Mouse (Mus musculus): ENCODE results near the gene Slc43a3. TPM values are rescaled to one million over a fixed set of nuclear protein-coding genes. Genes with fewer than 3 reads are reported as not detected.

Gene Slc43a3
- 5.4 and 5.7 TPM in 2 replicates for polyA plus RNA-seq (2015; fragmentation: Nextera tagmentation; extraction: Ambion mirVana)

DNA sequence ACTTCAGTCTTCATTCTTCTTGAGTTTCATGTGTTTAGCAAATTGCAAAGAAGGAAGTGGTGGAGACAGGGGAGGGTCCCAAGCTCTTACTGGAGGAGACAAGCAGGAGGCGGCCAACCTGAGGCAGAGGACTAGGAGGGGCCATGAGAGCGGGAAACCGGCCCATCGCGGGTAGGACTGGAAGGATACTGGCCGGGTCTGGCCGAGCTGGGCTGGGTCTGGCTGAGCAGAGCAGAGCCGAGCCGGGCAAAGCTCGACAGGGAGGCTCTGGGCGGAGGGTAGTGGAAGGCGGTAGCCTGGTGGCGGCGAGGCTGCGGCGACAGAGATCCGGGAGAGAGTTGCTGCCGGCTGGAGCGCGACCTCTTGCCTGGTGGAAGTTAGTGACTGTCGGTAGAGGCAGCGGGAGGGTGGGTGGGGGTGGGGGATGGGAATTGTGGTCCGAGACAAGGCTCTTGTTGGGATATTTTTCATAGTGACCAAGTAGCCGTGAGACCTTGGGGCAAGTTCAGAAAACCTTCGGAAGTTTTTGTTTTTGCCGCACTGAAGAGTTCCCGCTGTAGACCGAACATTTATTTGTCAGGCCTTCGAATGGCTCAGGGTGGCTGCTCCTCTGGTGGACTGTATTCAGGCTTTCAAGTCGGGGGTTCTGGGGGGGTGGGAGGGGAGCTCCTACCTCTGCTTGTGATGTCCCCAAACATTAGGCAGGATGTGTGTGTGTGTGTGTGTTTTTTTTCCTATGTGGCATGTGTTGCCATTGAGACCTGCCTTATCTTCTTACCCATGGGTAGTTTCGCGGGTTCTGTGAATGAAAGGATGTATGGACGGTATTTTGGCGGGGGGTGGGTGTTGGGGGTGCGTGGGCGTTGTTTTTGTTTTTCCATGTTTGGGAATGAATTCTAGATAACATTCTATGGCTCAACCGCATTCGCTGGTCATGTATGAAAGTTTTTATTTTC lies at the start of gene Slc43a3:
Slc43a3 (plus strand) TSS at position 106 of the 956 bp plus-strand sequence.
- whole genome bisulfite sequencing, result 27% methylated on average over 38 of the region's 38 CpGs

DNA sequence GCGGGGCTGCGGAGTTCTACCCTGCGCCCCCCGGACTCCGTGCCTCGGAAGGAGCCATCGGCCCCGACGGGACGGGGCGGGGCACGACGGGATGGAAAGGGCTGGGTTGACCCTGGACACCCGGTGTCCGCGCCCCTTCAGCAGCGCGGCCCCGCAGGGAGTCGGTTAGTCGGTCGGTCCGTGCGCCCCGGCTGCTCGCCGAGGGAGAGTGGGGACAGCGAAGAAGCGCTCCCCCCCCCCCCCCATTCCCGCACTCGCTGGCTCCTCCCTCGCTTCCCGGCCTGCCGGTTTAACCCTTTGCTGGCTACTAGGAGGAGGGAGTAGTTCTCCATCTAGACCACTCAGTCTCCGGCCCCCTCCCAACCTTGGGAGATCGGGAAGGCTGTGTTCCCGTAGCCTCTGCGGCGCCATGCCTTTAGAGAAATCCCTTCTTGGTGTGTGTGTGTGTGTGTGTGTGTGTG lies 49.5 kb upstream of the Slc43a3 start:
- ATAC-seq, result peak; percentile 58
- Histone ChIP-seq H3K27ac (ENCODE audit: low read depth, low read length) (no peak overlapping the region), H3K9ac (ENCODE audit: low read depth, low read length) (peak overlapping the region; percentile 67), H3K4me1 (ENCODE audit: control insufficient read depth, insufficient read depth, low read depth, low read length) (peaks cover 28% of the 10 kb centered on the region), H3K4me2 (ENCODE audit: low read length) (peak overlapping the region; percentile 100), H3K36me3 (ENCODE audit: control insufficient read depth, insufficient read depth, low read length) (no peaks in the 10 kb centered on the region), H3K4me3 (ENCODE audit: low read length) (peak overlapping the region; percentile 68), H3K27me3 (replicated peaks; ENCODE audit: control insufficient read depth, insufficient read depth, low read length) (peaks cover 50% of the 10 kb centered on the region), H3K9me3 (ENCODE audit: control insufficient read depth, low read length) (no peaks in the 10 kb centered on the region)
- WGBS, result 0% methylated on average over 23 of the region's 39 CpGs

More for the DNA sequence above, at the start of gene Slc43a3:
- peak within 1 kb of the TSS; percentile 56 for H3K9ac ChIP-seq (ENCODE audit: low read depth, low read length)
- no peaks in the 10 kb centered on the region for H3K36me3 ChIP-seq (ENCODE audit: control insufficient read depth, insufficient read depth, low read length)
- H3K27ac ChIP-seq (ENCODE audit: low read depth, low read length), result no peak within 1 kb of the TSS
- H3K27me3 ChIP-seq (replicated peaks; ENCODE audit: control insufficient read depth, insufficient read depth, low read length), result no peaks in the 10 kb centered on the region
- peak within 1 kb of the TSS; percentile 37 for H3K4me3 ChIP-seq (ENCODE audit: low read length)
- H3K4me2 ChIP-seq (ENCODE audit: low read length), result peak within 1 kb of the TSS; percentile 57
- peak; percentile 88 for ATAC-seq
- no peaks in the 10 kb centered on the region for H3K4me1 ChIP-seq (ENCODE audit: control insufficient read depth, insufficient read depth, low read depth, low read length)
- H3K9me3 ChIP-seq (ENCODE audit: control insufficient read depth, low read length), result no peaks in the 10 kb centered on the region

DNA sequence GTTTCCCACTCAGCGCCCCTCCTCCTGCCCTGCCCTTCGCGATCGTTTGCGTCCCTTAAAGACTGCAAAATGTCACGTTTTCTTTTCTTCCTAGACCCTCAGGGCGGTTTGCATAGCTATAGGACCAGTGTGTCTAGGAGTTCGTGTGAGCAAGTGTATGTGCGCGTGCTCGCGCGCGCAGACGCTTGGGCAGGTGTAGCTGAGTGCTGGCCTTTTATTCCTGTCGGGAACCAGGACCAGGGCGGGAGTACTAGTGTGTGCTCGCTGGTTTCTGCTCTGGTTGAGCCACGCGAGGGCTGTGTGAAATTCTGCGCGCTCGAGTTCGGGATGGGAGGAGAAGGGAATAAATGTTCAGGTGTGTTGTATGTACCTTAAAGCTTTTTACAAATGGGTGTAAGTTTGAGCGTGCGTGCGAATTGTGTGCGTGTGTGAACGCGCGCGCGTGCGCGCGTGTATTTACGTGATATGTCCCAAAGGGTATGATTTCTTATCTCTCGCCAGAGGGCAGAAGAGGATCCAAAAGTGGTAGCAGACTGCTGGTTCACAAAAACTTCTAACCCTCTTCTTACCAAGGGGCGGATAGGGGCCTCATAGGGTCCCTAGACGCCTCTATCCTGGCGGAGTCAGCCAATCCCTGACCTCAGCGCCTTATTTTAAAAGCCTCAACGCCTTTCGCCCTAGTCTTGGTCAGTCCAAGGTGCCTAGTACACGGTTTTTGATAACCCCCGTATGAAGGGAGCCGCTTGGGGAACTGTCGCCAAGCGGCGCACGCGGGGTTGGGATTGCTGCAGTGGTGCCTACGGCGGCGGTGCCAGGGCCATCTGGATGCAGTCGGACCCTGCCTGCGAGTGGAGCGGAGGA lies 48.7 kb upstream of the Slc43a3 start:
- under 1% methylated on average over 58 of the region's 58 CpGs for WGBS

DNA sequence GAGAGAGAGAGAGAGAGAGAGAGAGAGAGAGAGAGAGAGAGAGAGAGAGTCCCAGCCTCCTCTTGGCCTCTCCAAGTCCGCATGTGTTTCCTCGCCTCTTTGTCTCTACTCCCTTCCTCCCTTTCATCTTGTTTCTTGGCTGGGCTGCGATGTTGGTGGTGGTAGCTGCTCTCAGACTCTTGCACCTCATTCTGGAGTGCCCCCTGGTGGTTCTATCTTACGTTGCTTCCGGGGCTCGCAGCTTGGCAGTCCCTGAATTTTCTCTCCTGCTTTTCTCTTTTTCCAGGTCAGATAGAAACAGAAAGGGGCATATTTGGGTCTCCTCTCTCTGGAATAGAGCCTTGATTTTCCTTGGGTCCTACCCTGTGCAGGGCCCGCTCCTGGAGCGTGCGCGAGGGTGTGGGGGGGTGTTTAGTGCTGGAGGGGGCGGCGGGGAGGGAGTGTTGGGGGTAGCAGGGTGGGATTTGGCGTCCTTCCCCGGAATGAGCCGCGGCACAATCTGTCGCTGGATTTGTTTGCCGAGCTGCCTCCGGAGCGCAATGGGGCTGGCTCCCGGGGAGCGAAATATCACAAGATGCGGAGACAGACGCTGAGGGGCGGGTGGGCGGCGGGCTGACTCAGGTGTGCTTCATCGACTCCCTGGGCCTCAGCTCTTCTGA lies 47.6 kb upstream of the Slc43a3 start:
- 0 out of 2 replicates have a peak, but pooled peaks have one; percentile 9 for ATAC-seq
- peaks cover 34% of the 10 kb centered on the region for H3K27me3 ChIP-seq (replicated peaks; ENCODE audit: control insufficient read depth, insufficient read depth, low read length)

More for the DNA sequence above, 48.7 kb upstream of the Slc43a3 start:
- H3K9ac ChIP-seq (ENCODE audit: low read depth, low read length), result peak overlapping the region; percentile 67
- peaks cover 45% of the 10 kb centered on the region for H3K27me3 ChIP-seq (replicated peaks; ENCODE audit: control insufficient read depth, insufficient read depth, low read length)
- H3K27ac ChIP-seq (ENCODE audit: low read depth, low read length), result peak overlapping the region; percentile 23; the same call in 1 of the 2 replicates
- H3K4me1 ChIP-seq (ENCODE audit: control insufficient read depth, insufficient read depth, low read depth, low read length), result peaks cover 26% of the 10 kb centered on the region
- H3K9me3 ChIP-seq (ENCODE audit: control insufficient read depth, low read length), result no peaks in the 10 kb centered on the region
- no peaks in the 10 kb centered on the region for H3K36me3 ChIP-seq (ENCODE audit: control insufficient read depth, insufficient read depth, low read length)
- peak; percentile 60 for ATAC-seq
- H3K4me3 ChIP-seq (ENCODE audit: low read length), result peak overlapping the region; percentile 68
- peak overlapping the region; percentile 100 for H3K4me2 ChIP-seq (ENCODE audit: low read length)

DNA sequence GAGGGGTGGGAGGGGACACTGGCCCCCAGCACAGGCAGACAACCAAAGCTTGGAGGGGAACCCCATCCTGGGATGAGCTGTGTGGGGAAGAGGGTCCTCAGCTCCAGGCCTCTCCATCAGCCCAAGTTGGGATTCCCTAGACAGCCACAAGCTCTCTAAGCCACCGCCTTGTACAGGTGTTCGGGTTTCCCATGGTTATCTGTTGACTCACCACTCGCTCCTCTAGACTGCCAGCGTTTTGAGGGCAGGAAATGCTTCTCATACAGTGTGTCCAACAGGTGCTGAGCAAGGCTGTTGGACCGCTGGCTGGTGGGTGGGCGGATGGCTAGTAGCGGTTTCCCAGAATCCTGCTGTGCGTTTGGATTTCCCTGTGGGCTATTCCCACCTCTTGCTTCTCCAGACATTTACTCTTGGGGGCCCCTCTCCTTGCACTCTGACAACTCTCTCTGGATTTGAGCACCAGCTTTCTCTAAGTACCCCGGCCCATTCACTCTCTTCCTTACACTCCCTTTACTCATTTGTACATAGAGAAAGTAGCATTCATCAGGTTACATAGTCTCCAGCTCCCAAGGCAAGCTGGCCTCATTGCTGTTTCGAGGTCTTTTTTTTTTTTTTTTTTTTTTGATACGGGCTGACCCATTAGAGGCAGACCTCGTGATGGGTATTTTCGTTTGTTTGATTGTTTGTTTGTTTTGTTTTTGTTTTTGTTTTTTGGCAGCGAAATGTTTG lies 46.9 kb upstream of the Slc43a3 start:
- Histone ChIP-seq H3K4me3 (ENCODE audit: low read length) (peak overlapping the region; percentile 29), H3K4me1 (ENCODE audit: control insufficient read depth, insufficient read depth, low read depth, low read length) (peaks cover 17% of the 10 kb centered on the region), H3K4me2 (ENCODE audit: low read length) (peak overlapping the region; percentile 48), H3K27ac (ENCODE audit: low read depth, low read length) (no peak overlapping the region), H3K9me3 (ENCODE audit: control insufficient read depth, low read length) (no peaks in the 10 kb centered on the region), H3K9ac (ENCODE audit: low read depth, low read length) (peak overlapping the region; percentile 30; the same call in 1 of the 2 replicates), H3K36me3 (ENCODE audit: control insufficient read depth, insufficient read depth, low read length) (no peaks in the 10 kb centered on the region), H3K27me3 (replicated peaks; ENCODE audit: control insufficient read depth, insufficient read depth, low read length) (peaks cover 27% of the 10 kb centered on the region)
- 11% methylated on average over 14 of the region's 14 CpGs for WGBS
- ATAC-seq, result no peak

More for the DNA sequence above, 47.6 kb upstream of the Slc43a3 start:
- WGBS, result under 1% methylated on average over 25 of the region's 28 CpGs
- no peaks in the 10 kb centered on the region for H3K36me3 ChIP-seq (ENCODE audit: control insufficient read depth, insufficient read depth, low read length)
- peak overlapping the region; percentile 29 for H3K4me3 ChIP-seq (ENCODE audit: low read length)
- peak overlapping the region; percentile 30; the same call in 1 of the 2 replicates for H3K9ac ChIP-seq (ENCODE audit: low read depth, low read length)
- H3K4me1 ChIP-seq (ENCODE audit: control insufficient read depth, insufficient read depth, low read depth, low read length), result peaks cover 17% of the 10 kb centered on the region
- H3K9me3 ChIP-seq (ENCODE audit: control insufficient read depth, low read length), result no peaks in the 10 kb centered on the region
- peak overlapping the region; percentile 48 for H3K4me2 ChIP-seq (ENCODE audit: low read length)
- H3K27ac ChIP-seq (ENCODE audit: low read depth, low read length), result 0 out of 2 replicates have a peak overlapping the region, but pooled peaks have one; percentile 39

DNA sequence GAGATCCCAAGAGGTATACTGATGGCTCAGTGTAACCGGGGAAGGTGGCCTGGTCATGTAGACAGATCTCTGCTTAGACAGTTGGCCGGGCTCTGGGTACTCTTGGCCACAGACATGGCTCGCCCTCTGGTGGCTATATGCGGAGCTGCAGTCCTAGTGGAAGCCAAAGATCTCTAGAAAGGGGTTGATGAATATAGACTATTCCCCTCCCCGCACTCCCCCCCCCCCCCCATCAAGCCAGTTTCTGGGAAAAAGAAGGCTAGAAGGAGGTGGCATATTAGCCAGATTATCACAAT lies 46.4 kb upstream of the Slc43a3 start:
- Histone ChIP-seq H3K9ac (ENCODE audit: low read depth, low read length) (no peak overlapping the region), H3K4me3 (ENCODE audit: low read length) (no peak overlapping the region), H3K4me1 (ENCODE audit: control insufficient read depth, insufficient read depth, low read depth, low read length) (peaks cover 17% of the 10 kb centered on the region), H3K9me3 (ENCODE audit: control insufficient read depth, low read length) (no peaks in the 10 kb centered on the region), H3K27ac (ENCODE audit: low read depth, low read length) (no peak overlapping the region), H3K36me3 (ENCODE audit: control insufficient read depth, insufficient read depth, low read length) (no peaks in the 10 kb centered on the region), H3K4me2 (ENCODE audit: low read length) (peak overlapping the region; percentile 24; the same call in 1 of the 2 replicates), H3K27me3 (replicated peaks; ENCODE audit: control insufficient read depth, insufficient read depth, low read length) (peaks cover 22% of the 10 kb centered on the region)
- 0 out of 2 replicates have a peak, but pooled peaks have one; percentile 35 for ATAC-seq
- 0% methylated on average over 5 of the region's 5 CpGs for WGBS

DNA sequence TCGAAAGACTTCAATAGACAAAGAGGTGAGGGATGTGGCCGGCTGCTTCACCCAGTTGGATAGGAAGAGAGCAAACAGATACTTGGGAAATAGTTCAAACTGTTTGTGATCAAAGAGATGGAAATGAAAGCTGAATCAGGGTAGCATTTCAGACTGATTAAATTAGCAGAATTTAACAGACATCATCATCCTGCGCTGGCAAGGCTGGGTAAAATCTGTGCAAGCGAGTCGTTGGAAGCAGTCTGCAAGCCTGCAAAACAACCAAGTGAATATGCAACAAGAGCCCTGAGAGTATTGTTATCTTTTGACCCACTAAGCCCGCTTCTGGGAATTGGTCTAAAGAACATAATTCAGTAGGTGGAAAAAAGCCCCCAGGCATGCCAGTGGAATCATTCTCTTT lies 43.0 kb upstream of the Slc43a3 start:
- no peaks in the 10 kb centered on the region for H3K36me3 ChIP-seq (ENCODE audit: control insufficient read depth, insufficient read depth, low read length)
- H3K27ac ChIP-seq (ENCODE audit: low read depth, low read length), result no peak overlapping the region
- ATAC-seq, result no peak
- H3K9me3 ChIP-seq (ENCODE audit: control insufficient read depth, low read length), result no peaks in the 10 kb centered on the region
- no peak overlapping the region for H3K9ac ChIP-seq (ENCODE audit: low read depth, low read length)
- no peak overlapping the region for H3K4me2 ChIP-seq (ENCODE audit: low read length)
- H3K4me1 ChIP-seq (ENCODE audit: control insufficient read depth, insufficient read depth, low read depth, low read length), result peaks cover 5% of the 10 kb centered on the region; the same call in 1 of the 2 replicates
- peaks cover 9% of the 10 kb centered on the region for H3K27me3 ChIP-seq (replicated peaks; ENCODE audit: control insufficient read depth, insufficient read depth, low read length)
- H3K4me3 ChIP-seq (ENCODE audit: low read length), result no peak overlapping the region
- 52% methylated on average over 6 of the region's 6 CpGs for WGBS

Measured in hindbrain, embryonic 16.5 days (tissue).